Mouse (Mus musculus): ENCODE measurements around the gene Syncrip.

- TF ChIP-seq POLR2AphosphoS5 (IDR thresholded peaks at IDR 0.05; ENCODE audit: insufficient replicate concordance, low read depth, low read length) (no peak), CTCF (IDR thresholded peaks at IDR 0.05; ENCODE audit: low read depth, low read length) (no peak), GATA1 (IDR thresholded peaks at IDR 0.05; ENCODE audit: borderline replicate concordance, low read length) (no peak), GATA2 (IDR thresholded peaks at IDR 0.05; ENCODE audit: borderline replicate concordance, low read depth, low read length) (no peak), TAL1 (conservative IDR thresholded peaks at IDR 0.05; ENCODE audit: low read depth, low read length) (no peak)
Measured at GRCm38 (mm10) chr9:88521961-88522568, 39.7 kb upstream of the Syncrip start.
